Mouse (Mus musculus): ENCODE results near the gene Gys1.

DNA sequence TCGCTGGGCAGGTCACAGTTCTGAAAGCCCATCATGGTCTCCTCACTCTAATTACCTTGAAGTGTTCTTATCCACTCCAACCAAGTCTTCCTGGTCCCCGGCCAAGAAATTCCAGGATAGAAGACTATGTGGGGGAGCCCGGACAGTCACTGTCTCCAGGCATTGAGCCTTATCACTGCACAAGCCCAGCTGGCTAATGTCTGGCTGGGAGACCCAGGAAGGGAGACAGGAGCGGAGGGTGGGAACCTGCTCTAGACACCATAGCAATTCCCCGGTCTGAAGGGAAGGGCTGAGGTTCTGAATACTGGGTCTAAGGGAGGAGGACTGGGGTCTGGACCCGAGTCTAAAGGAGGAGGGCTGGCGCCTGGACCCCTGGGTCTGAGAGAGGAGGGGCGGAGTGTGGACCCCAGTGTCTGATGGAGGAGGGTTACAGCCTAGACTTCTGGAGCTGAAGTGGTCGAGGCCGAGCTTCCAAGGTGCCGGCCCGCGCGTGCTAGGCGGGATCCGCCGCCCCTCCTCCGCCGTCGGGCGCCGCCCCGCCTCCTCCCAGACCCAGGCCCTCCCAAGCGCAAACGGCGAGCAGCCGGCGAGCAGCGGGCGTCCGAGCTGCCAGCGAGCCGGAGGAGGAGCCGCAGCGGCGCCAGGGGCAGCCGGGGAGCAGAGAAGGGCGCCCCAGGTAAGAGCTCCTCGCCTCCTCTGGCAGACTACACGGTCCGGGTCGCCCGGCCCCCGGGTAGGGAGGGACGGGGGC, 21.4 kb upstream of the Gys1 start, which contains the start of gene Ntf5:
- no peak for TF ChIP-seq CTCF (IDR thresholded peaks at IDR 0.05; ENCODE audit: borderline replicate concordance, control insufficient read depth, extremely low read depth, insufficient read depth, low read length, poor library complexity)
- TF ChIP-seq POLR2A (IDR thresholded peaks at IDR 0.05; ENCODE audit: control insufficient read depth, extremely low read depth, insufficient read depth, low read length, poor library complexity) = no peak
